Mouse (Mus musculus) lung, postnatal 0 days (tissue): ENCODE results near the gene Pdzd4. TPM values are rescaled to one million over a fixed set of nuclear protein-coding genes. Genes with fewer than 3 reads are reported as not detected.
A peak's percentile ranks its signal among the peaks of the same experiment; 100 is the strongest.

Experiments used
- ATAC-seq: fragments of 200-750 bp; cut with Nextera tagmentation; 2 replicates; pipeline ENCODE4 v1.8.0; 2017; ENCODE audit warnings: moderate library complexity
- DNase-seq: peaks from one replicate; pipeline ENCODE4 v3.0.0-alpha.2; 2016; ENCODE audit warnings: low spot score
- H3K27ac ChIP-seq: fragments of 300-500 bp; sonication (generic); 2 replicates; pipeline ENCODE4 v1.5.1; 2014; ENCODE audit warnings: antibody characterized with exemption, mild to moderate bottlenecking, low read length, mixed read lengths
- H3K27me3 ChIP-seq: fragments of 300-500 bp; sonication (generic); replicated peaks from 2 replicates; pipeline ENCODE4 v1.6.1; 2014; ENCODE audit warnings: low read length, mixed read lengths; ENCODE audit not compliant: insufficient read depth
- H3K36me3 ChIP-seq: fragments of 300-500 bp; sonication (generic); 2 replicates; pipeline ENCODE4 v1.6.1; 2014; ENCODE audit warnings: low read length, mixed read lengths; ENCODE audit not compliant: insufficient read depth
- H3K4me1 ChIP-seq: fragments of 300-500 bp; sonication (generic); 2 replicates; pipeline ENCODE4 v1.6.1; 2014; ENCODE audit warnings: antibody characterized with exemption, low read depth, low read length, mixed read lengths; ENCODE audit not compliant: insufficient read depth
- H3K4me2 ChIP-seq: fragments of 300-500 bp; sonication (generic); replicated peaks from 2 replicates; pipeline ENCODE4 v1.6.1; 2014; ENCODE audit warnings: low read depth, mild to moderate bottlenecking, low read length, moderate library complexity, mixed read lengths
- H3K4me3 ChIP-seq: fragments of 300-500 bp; sonication (generic); 2 replicates; pipeline ENCODE4 v1.5.1; 2014; ENCODE audit warnings: low read depth, low read length
- H3K9ac ChIP-seq: fragments of 300-500 bp; sonication (generic); replicated peaks from 2 replicates; pipeline ENCODE4 v1.6.1; 2014; ENCODE audit warnings: low read depth, mild to moderate bottlenecking
- H3K9me3 ChIP-seq: fragments of 300-500 bp; sonication (generic); 2 replicates; pipeline ENCODE4 v1.6.1; 2016; ENCODE audit warnings: low read length, mixed read lengths
- CTCF ChIP-seq: IDR thresholded peaks from 2 replicates; pipeline ENCODE4 v1.5.1; 2016; ENCODE audit warnings: antibody characterized with exemption, mild to moderate bottlenecking
- EP300 ChIP-seq: IDR thresholded peaks from 2 replicates; pipeline ENCODE4 v1.6.1; 2016; ENCODE audit warnings: antibody characterized with exemption, mild to moderate bottlenecking, control low read depth
- WGBS: fragments of 180-500 bp; shearing (Covaris S2); extraction: QIAGEN DNeasy Blood & Tissue Kit; methylation state at CpG from one replicate; pipeline ENCODE4 v1.1.7; 2014; 5-methylcytosine and 5-hydroxymethylcytosine counted together
- polyA plus RNA-seq: library from polyadenylated mRNA; unstranded; fragments of >200 nt; fragmentation: Nextera tagmentation; extraction: Ambion mirVana; gene quantifications from 2 replicates; pipeline ENCODE4 v1.2.1, GENCODE M21; 2015

The Pdzd4 gene
- polyA plus RNA-seq, 1 experiment from 2014 or later = 0.20 TPM

GRCm38 (mm10) chrX:73788501-73788900, 36.3 kb downstream of the Pdzd4 start:
- no peaks in the 10 kb centered on the region for H3K9me3 ChIP-seq
- no peak overlapping the region for H3K27ac ChIP-seq
- no peak overlapping the region for H3K9ac ChIP-seq
- H3K4me1 ChIP-seq = no peaks in the 10 kb centered on the region
- no peaks in the 10 kb centered on the region for H3K36me3 ChIP-seq
- no peak for TF ChIP-seq EP300
- no peak for TF ChIP-seq CTCF
- ATAC-seq (no peak), DNase-seq (no peak)
- H3K27me3 ChIP-seq = no peaks in the 10 kb centered on the region
- no peak overlapping the region for H3K4me3 ChIP-seq
- no peak overlapping the region for H3K4me2 ChIP-seq
- WGBS = 82% methylated on average over 1 of the region's 1 CpGs

DNA sequence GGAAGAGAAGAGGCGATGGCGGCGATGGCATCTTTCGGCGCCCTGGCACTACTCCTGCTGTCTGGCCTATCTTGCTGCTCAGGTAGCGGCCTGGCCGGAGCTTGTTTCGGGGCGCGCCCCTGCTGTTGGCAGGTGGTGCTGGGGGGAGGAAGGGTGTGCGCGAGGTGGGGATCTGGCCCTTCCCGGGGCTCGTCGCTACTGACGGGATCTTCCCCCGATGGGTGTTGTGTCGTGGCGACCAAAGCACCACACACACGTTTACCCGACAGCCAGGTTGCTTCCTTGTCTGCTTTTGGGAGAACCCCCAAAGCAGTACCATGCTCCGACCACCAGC, 37.6 kb downstream of the Pdzd4 start:
- no peak for DNase-seq
- no peaks in the 10 kb centered on the region for H3K27me3 ChIP-seq
- peak overlapping the region; percentile 56 for H3K9ac ChIP-seq
- no peaks in the 10 kb centered on the region for H3K36me3 ChIP-seq
- no peak for TF ChIP-seq CTCF
- no peak for TF ChIP-seq EP300
- peak overlapping the region; percentile 91 for H3K27ac ChIP-seq
- peak; percentile 20 for ATAC-seq
- no peaks in the 10 kb centered on the region for H3K4me1 ChIP-seq
- H3K9me3 ChIP-seq = no peaks in the 10 kb centered on the region
- peak overlapping the region; percentile 61 for H3K4me2 ChIP-seq
- WGBS = 19% methylated on average over 18 of the region's 22 CpGs
- H3K4me3 ChIP-seq = peak overlapping the region; percentile 55

GRCm38 (mm10) chrX:73786364-73787224, 38.2 kb downstream of the Pdzd4 start, which contains the start of the genes Idh3g and Ssr4:
TSS of gene Idh3g (minus strand) at chrX:73786897.
TSS of gene Ssr4 (plus strand) at chrX:73787028.
- DNase-seq (peak; percentile 98), ATAC-seq (peak; percentile 96)
- Histone ChIP-seq H3K4me1 (no peaks in the 10 kb centered on the region), H3K36me3 (no peaks in the 10 kb centered on the region), H3K27me3 (no peaks in the 10 kb centered on the region), H3K9ac (peak within 1 kb of the TSS; percentile 56), H3K4me2 (peak within 1 kb of the TSS; percentile 61), H3K9me3 (no peaks in the 10 kb centered on the region), H3K27ac (peak within 1 kb of the TSS; percentile 91), H3K4me3 (peak within 1 kb of the TSS; percentile 55)
- 13% methylated on average over 43 of the region's 52 CpGs for WGBS
- TF ChIP-seq CTCF (peak; percentile 66), EP300 (peak; percentile 77; the same call in 1 of the 2 replicates)

DNA sequence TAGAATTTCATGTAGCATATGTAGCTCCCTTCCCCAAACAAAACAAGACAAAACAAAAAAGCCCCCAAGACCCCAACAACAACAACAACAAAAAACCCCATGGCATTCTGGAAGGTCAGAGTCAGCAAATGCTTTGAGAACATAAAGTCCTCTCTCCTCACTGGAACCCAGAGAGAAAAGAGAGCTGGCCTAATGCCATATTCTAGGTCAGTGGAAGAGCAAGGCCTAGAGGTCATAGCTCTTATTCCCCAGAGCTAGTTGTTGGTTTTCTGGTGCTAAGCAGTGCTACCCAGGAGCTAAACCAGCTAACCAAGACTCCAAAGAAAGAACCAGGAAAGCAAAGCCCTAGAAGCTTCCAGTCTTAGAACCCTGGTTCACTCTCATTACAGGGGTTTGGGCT, 39.1 kb downstream of the Pdzd4 start:
- H3K9me3 ChIP-seq = no peaks in the 10 kb centered on the region
- ATAC-seq (no peak), DNase-seq (no peak)
- H3K4me2 ChIP-seq = peak overlapping the region; percentile 53
- no peaks in the 10 kb centered on the region for H3K27me3 ChIP-seq
- TF ChIP-seq EP300 (no peak), CTCF (no peak)
- H3K9ac ChIP-seq = peak overlapping the region; percentile 50
- H3K4me3 ChIP-seq = peak overlapping the region; percentile 55
- 0 out of 2 replicates have a peak overlapping the region, but pooled peaks have one; percentile 91 for H3K27ac ChIP-seq
- H3K36me3 ChIP-seq = no peaks in the 10 kb centered on the region
- H3K4me1 ChIP-seq = no peaks in the 10 kb centered on the region

GRCm38 (mm10) chrX:73782227-73782626, 42.5 kb downstream of the Pdzd4 start:
- no peak for TF ChIP-seq CTCF
- no peak for TF ChIP-seq EP300
- H3K36me3 ChIP-seq = 0 out of 2 replicates have a peak, but pooled peaks cover 7% of the 10 kb centered on the region

DNA sequence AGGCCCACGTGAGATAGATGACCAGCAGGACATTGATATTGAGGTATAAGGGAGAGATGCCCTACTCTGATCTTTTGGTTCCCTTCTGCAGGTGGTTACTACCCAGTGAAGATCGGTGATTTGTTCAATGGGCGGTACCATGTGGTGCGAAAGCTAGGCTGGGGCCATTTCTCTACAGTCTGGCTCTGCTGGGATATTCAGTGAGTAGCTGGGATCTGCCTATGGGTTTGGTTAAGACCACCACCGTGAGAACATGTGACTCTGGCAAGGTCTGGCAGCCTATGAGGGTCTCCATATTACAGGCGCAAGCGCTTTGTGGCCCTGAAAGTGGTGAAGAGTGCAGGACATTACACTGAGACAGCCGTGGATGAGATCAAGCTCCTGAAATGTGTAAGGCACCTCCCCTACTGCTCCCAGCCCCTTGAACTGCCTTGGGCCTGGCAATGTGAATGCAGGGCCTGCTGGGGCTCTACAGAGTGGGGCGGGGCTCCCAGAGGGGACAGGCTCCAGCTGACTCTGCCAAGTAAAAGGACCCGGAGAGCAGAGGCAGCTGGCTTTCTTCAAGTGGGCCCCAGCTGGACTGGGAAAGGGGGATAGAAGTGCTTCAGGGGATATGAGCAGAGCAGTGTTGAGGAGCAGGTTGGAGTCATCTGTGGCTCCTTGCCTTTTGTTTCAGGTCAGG, 49.8 kb downstream of the Pdzd4 start:
- no peak overlapping the region for H3K4me2 ChIP-seq
- no peaks in the 10 kb centered on the region for H3K4me1 ChIP-seq
- no peaks in the 10 kb centered on the region for H3K27me3 ChIP-seq
- no peak overlapping the region for H3K4me3 ChIP-seq
- WGBS = 65% methylated on average over 10 of the region's 10 CpGs
- H3K9me3 ChIP-seq = no peaks in the 10 kb centered on the region
- TF ChIP-seq CTCF = no peak
- no peak for TF ChIP-seq EP300
- DNase-seq (peak; percentile 64), ATAC-seq (peak; percentile 77)
- 0 out of 2 replicates have a peak, but pooled peaks cover 7% of the 10 kb centered on the region for H3K36me3 ChIP-seq
- no peak overlapping the region for H3K9ac ChIP-seq
- H3K27ac ChIP-seq = no peak overlapping the region

More at GRCm38 (mm10) chrX:73782227-73782626, 42.5 kb downstream of the Pdzd4 start:
- no peak overlapping the region for H3K27ac ChIP-seq
- no peaks in the 10 kb centered on the region for H3K4me1 ChIP-seq
- ATAC-seq (no peak), DNase-seq (no peak)
- WGBS = 75% methylated on average over 2 of the region's 3 CpGs
- H3K4me2 ChIP-seq = no peak overlapping the region
- H3K27me3 ChIP-seq = no peaks in the 10 kb centered on the region
- H3K4me3 ChIP-seq = no peak overlapping the region
- H3K9me3 ChIP-seq = no peaks in the 10 kb centered on the region
- H3K9ac ChIP-seq = no peak overlapping the region
